Mouse (Mus musculus) myocyte (in vitro differentiated cells): Measurements from ENCODE around the gene Kcnn3. TPM values are rescaled to one million over a fixed set of nuclear protein-coding genes. Genes with fewer than 3 reads are reported as not detected.

Source experiments
- H3K27me3 ChIP-seq: one replicate; pipeline ENCODE4 v1.6.1; 2011; ENCODE audit not compliant: control insufficient read depth, insufficient read depth, insufficient read length
- H3K36me3 ChIP-seq: one replicate; pipeline ENCODE4 v1.6.1; 2011; ENCODE audit not compliant: control insufficient read depth, insufficient read depth
- H3K4me2 ChIP-seq: one replicate; pipeline ENCODE4 v1.6.1; 2011; ENCODE audit warnings: low read depth, control low read depth
- H3K4me3 ChIP-seq: one replicate; pipeline ENCODE4 v1.5.1; 2011; ENCODE audit warnings: mild to moderate bottlenecking, control low read depth, moderate library complexity
- H3K79me2 ChIP-seq: one replicate; pipeline ENCODE4 v1.6.1; 2011; ENCODE audit not compliant: control insufficient read depth, insufficient read depth
- H3ac ChIP-seq: one replicate; pipeline ENCODE4 v1.6.1; 2011; ENCODE audit not compliant: control insufficient read depth, insufficient read length
- CEBPB ChIP-seq: IDR thresholded peaks from 2 replicates; pipeline ENCODE4 v1.6.1; 2011; ENCODE audit warnings: mild to moderate bottlenecking, moderate library complexity; ENCODE audit not compliant: poor library complexity, insufficient read depth, severe bottlenecking
- E2F4 ChIP-seq: IDR thresholded peaks from one replicate; pipeline ENCODE4 v1.6.1; 2011; ENCODE audit warnings: mild to moderate bottlenecking, control low read depth, moderate library complexity; ENCODE audit not compliant: insufficient read depth
- MAX ChIP-seq: IDR thresholded peaks from one replicate; pipeline ENCODE4 v1.6.1; 2011; ENCODE audit warnings: low read depth, mild to moderate bottlenecking, control low read depth
- MYOD1 ChIP-seq, 3 experiments: IDR thresholded peaks; one replicate each; pipeline ENCODE4 v1.6.1; 2011; ENCODE audit warnings: control low read depth in 2 of 3, low read depth in 2 of 3, mild to moderate bottlenecking in 2 of 3, moderate library complexity in 1 of 3; ENCODE audit not compliant: insufficient read length in 2 of 3, control insufficient read depth in 1 of 3
- MYOG ChIP-seq, 3 experiments: IDR thresholded peaks; one replicate each; pipeline ENCODE4 v1.6.1; 2011; ENCODE audit warnings: control low read depth in 2 of 3, low read depth in 2 of 3, mild to moderate bottlenecking in 2 of 3; ENCODE audit not compliant: insufficient read length in 2 of 3, control insufficient read depth in 1 of 3, insufficient read depth in 1 of 3
- POLR2A ChIP-seq: IDR thresholded peaks from one replicate; pipeline ENCODE4 v1.6.1; 2011; ENCODE audit warnings: low read depth, mild to moderate bottlenecking, control low read depth, moderate library complexity; ENCODE audit not compliant: insufficient read length
- POLR2AphosphoS2 ChIP-seq: IDR thresholded peaks from one replicate; pipeline ENCODE4 v1.6.1; 2011; ENCODE audit warnings: low read depth, control low read depth; ENCODE audit not compliant: insufficient read length
- REST ChIP-seq: IDR thresholded peaks from one replicate; pipeline ENCODE4 v1.6.1; 2011; ENCODE audit warnings: mild to moderate bottlenecking, control low read depth, moderate library complexity; ENCODE audit not compliant: insufficient read depth, insufficient read length
- SRF ChIP-seq: IDR thresholded peaks from one replicate; pipeline ENCODE4 v1.6.1; 2011; ENCODE audit warnings: low read depth; ENCODE audit not compliant: control insufficient read depth, insufficient read length
- TCF12 ChIP-seq: IDR thresholded peaks from one replicate; pipeline ENCODE4 v1.6.1; 2011; ENCODE audit warnings: mild to moderate bottlenecking, control low read depth; ENCODE audit not compliant: poor library complexity, insufficient read depth, severe bottlenecking
- TCF3 ChIP-seq: IDR thresholded peaks from one replicate; pipeline ENCODE4 v1.6.1; 2011; ENCODE audit warnings: low read depth, control low read depth; ENCODE audit not compliant: insufficient read length
- USF1 ChIP-seq: IDR thresholded peaks from one replicate; pipeline ENCODE4 v1.6.1; 2011; ENCODE audit warnings: low read depth, mild to moderate bottlenecking, control low read depth, moderate library complexity
- polyA plus RNA-seq: library from polyadenylated mRNA; unstranded; fragments of >200 nt; fragmentation: generic; extraction: Trizol; gene quantifications from one replicate; pipeline ENCODE4 v1.2.1, GENCODE M21; 2012; ENCODE audit warnings: missing spikeins

Gene Kcnn3
- polyA plus RNA-seq, 1 experiment, result 0.68 TPM

GRCm38 (mm10) chr3:89590386-89590785, 70.4 kb downstream of the Kcnn3 start:
- Histone ChIP-seq H3K79me2 (no peaks in the 10 kb centered on the region), H3K27me3 (peaks cover 28% of the 10 kb centered on the region), H3ac (no peak overlapping the region), H3K36me3 (no peaks in the 10 kb centered on the region), H3K4me3 (no peak overlapping the region), H3K4me2 (no peak overlapping the region)
- TF ChIP-seq USF1 (no peak), POLR2AphosphoS2 (no peak), TCF3 (no peak), MYOG (IDR thresholded peaks at IDR 0.05; ENCODE audit: control insufficient read depth in 1 of 3, insufficient read depth in 1 of 3, insufficient read length in 2 of 3, low read depth in 2 of 3) (no peak), POLR2A (no peak), MYOD1 (IDR thresholded peaks at IDR 0.05; ENCODE audit: control insufficient read depth in 1 of 3, insufficient read length in 2 of 3, low read depth in 2 of 3) (no peak), SRF (no peak), E2F4 (no peak), MAX (no peak), CEBPB (no peak), REST (no peak), TCF12 (no peak)

GRCm38 (mm10) chr3:89591461-89591860, 71.5 kb downstream of the Kcnn3 start:
- TF ChIP-seq USF1, result no peak
- TF ChIP-seq CEBPB, result no peak
- no peaks in the 10 kb centered on the region for H3K36me3 ChIP-seq
- H3ac ChIP-seq, result no peak overlapping the region
- H3K27me3 ChIP-seq, result peaks cover 28% of the 10 kb centered on the region
- H3K79me2 ChIP-seq, result no peaks in the 10 kb centered on the region
- no peak overlapping the region for H3K4me2 ChIP-seq
- no peak overlapping the region for H3K4me3 ChIP-seq

- no peak overlapping the region for H3K4me2 ChIP-seq
- H3K4me3 ChIP-seq, result no peak overlapping the region
- no peak overlapping the region for H3ac ChIP-seq
- H3K27me3 ChIP-seq, result peaks cover 28% of the 10 kb centered on the region
- TF ChIP-seq MAX, result no peak
- TF ChIP-seq MYOG (IDR thresholded peaks at IDR 0.05; ENCODE audit: control insufficient read depth in 1 of 3, insufficient read depth in 1 of 3, insufficient read length in 2 of 3, low read depth in 2 of 3), result no peak
- TF ChIP-seq E2F4, result no peak
- TF ChIP-seq TCF3, result no peak
- TF ChIP-seq MYOD1 (IDR thresholded peaks at IDR 0.05; ENCODE audit: control insufficient read depth in 1 of 3, insufficient read length in 2 of 3, low read depth in 2 of 3), result no peak
- TF ChIP-seq REST, result no peak
- TF ChIP-seq SRF, result no peak
- no peak for TF ChIP-seq POLR2AphosphoS2
- no peak for TF ChIP-seq CEBPB
- TF ChIP-seq POLR2A, result no peak
- no peak for TF ChIP-seq USF1
- TF ChIP-seq TCF12, result no peak
- H3K79me2 ChIP-seq, result no peaks in the 10 kb centered on the region
- H3K36me3 ChIP-seq, result no peaks in the 10 kb centered on the region
Observed at GRCm38 (mm10) chr3:89592809-89593208, 72.8 kb downstream of the Kcnn3 start.

- Histone ChIP-seq H3K27me3 (peaks cover 26% of the 10 kb centered on the region), H3ac (no peak overlapping the region), H3K4me3 (no peak overlapping the region), H3K36me3 (no peaks in the 10 kb centered on the region), H3K4me2 (no peak overlapping the region), H3K79me2 (no peaks in the 10 kb centered on the region)
- TF ChIP-seq MYOG (IDR thresholded peaks at IDR 0.05; ENCODE audit: control insufficient read depth in 1 of 3, insufficient read depth in 1 of 3, insufficient read length in 2 of 3, low read depth in 2 of 3) (peak in 2 of 3 experiments; percentile 32 to 51), MYOD1 (IDR thresholded peaks at IDR 0.05; ENCODE audit: control insufficient read depth in 1 of 3, insufficient read length in 2 of 3, low read depth in 2 of 3) (peak in 1 of 3 experiments; percentile 60), E2F4 (no peak)
Observed at GRCm38 (mm10) chr3:89593524-89593923, 73.6 kb downstream of the Kcnn3 start.

- Histone ChIP-seq H3ac (no peak overlapping the region), H3K79me2 (no peaks in the 10 kb centered on the region), H3K4me3 (no peak overlapping the region), H3K36me3 (no peaks in the 10 kb centered on the region), H3K27me3 (peaks cover 35% of the 10 kb centered on the region), H3K4me2 (no peak overlapping the region)
- TF ChIP-seq MYOD1 (IDR thresholded peaks at IDR 0.05; ENCODE audit: control insufficient read depth in 1 of 3, insufficient read length in 2 of 3, low read depth in 2 of 3) (peak in 1 of 3 experiments; percentile 19), MYOG (IDR thresholded peaks at IDR 0.05; ENCODE audit: control insufficient read depth in 1 of 3, insufficient read depth in 1 of 3, insufficient read length in 2 of 3, low read depth in 2 of 3) (peak in 1 of 3 experiments; percentile 9), TCF3 (no peak), SRF (no peak), POLR2A (no peak)
Observed at GRCm38 (mm10) chr3:89598361-89598760, 78.4 kb downstream of the Kcnn3 start.

GRCm38 (mm10) chr3:89598967-89599366, 79.0 kb downstream of the Kcnn3 start:
- no peak overlapping the region for H3K4me2 ChIP-seq
- TF ChIP-seq TCF12 (no peak), E2F4 (no peak), REST (no peak), MAX (no peak), USF1 (no peak), TCF3 (no peak), POLR2AphosphoS2 (no peak), POLR2A (no peak), MYOG (IDR thresholded peaks at IDR 0.05; ENCODE audit: control insufficient read depth in 1 of 3, insufficient read depth in 1 of 3, insufficient read length in 2 of 3, low read depth in 2 of 3) (no peak), MYOD1 (IDR thresholded peaks at IDR 0.05; ENCODE audit: control insufficient read depth in 1 of 3, insufficient read length in 2 of 3, low read depth in 2 of 3) (no peak), SRF (no peak), CEBPB (no peak)
- no peaks in the 10 kb centered on the region for H3K79me2 ChIP-seq
- H3K27me3 ChIP-seq, result peaks cover 39% of the 10 kb centered on the region
- H3K36me3 ChIP-seq, result no peaks in the 10 kb centered on the region
- no peak overlapping the region for H3ac ChIP-seq
- H3K4me3 ChIP-seq, result no peak overlapping the region
